Mouse (Mus musculus) frontal cortex, adult 2 months (tissue): ENCODE measurements around the gene Cryab. TPM values are rescaled to one million over a fixed set of nuclear protein-coding genes. Genes with fewer than 3 reads are reported as not detected.

Experiments used
- DNase-seq, 2 experiments: peaks; one replicate each; pipeline ENCODE4 v3.0.0; 2022; ENCODE audit warnings: low spot score in 1 of 2; ENCODE audit errors: extremely low spot score in 1 of 2
- polyA plus RNA-seq: library from polyadenylated mRNA; depleted of rRNA; stranded (reverse); fragments of >200 nt; gene quantifications from 2 replicates; pipeline ENCODE4 v1.2.3, GENCODE M21; 2012; rRNA removed

Gene Cryab
- 141 and 186 TPM in 2 replicates for polyA plus RNA-seq

GRCm38 (mm10) chr9:50751323-50751722 is at the start of gene Cryab:
TSS of gene Cryab (plus strand) at chr9:50751325.
- no peak for DNase-seq

- DNase-seq = no peak
Measured at GRCm38 (mm10) chr9:50704907-50705306, 46.2 kb upstream of the Cryab start.

GRCm38 (mm10) chr9:50709108-50709507 is 42.0 kb upstream of the Cryab start:
- DNase-seq = peak in 1 of 2 experiments; percentile 34

- DNase-seq = no peak
Measured at GRCm38 (mm10) chr9:50711337-50711736, 39.8 kb upstream of the Cryab start.

GRCm38 (mm10) chr9:50714188-50714587 is 36.9 kb upstream of the Cryab start:
- DNase-seq = no peak

GRCm38 (mm10) chr9:50718878-50719277 is 32.2 kb upstream of the Cryab start:
- DNase-seq = no peak

GRCm38 (mm10) chr9:50721061-50721460 is 30.1 kb upstream of the Cryab start:
- no peak for DNase-seq

GRCm38 (mm10) chr9:50722451-50722911 is 28.6 kb upstream of the Cryab start:
- no peak for DNase-seq

- peak in 1 of 2 experiments; percentile 67 for DNase-seq
Measured at GRCm38 (mm10) chr9:50723406-50723805, 27.7 kb upstream of the Cryab start.

GRCm38 (mm10) chr9:50724147-50724546 is 27.0 kb upstream of the Cryab start:
- DNase-seq = no peak

- no peak for DNase-seq
Measured at GRCm38 (mm10) chr9:50724661-50725330, 26.3 kb upstream of the Cryab start.

- no peak for DNase-seq
Measured at GRCm38 (mm10) chr9:50725921-50726590, 25.1 kb upstream of the Cryab start.

- DNase-seq = peak; percentile 41 to 85
Measured at GRCm38 (mm10) chr9:50727171-50727924, 23.8 kb upstream of the Cryab start.

GRCm38 (mm10) chr9:50727925-50728651 is 23.0 kb upstream of the Cryab start:
- DNase-seq = peak; percentile 77 to 91

GRCm38 (mm10) chr9:50729600-50729999 is 21.5 kb upstream of the Cryab start:
- DNase-seq = no peak

GRCm38 (mm10) chr9:50732560-50732959 is 18.6 kb upstream of the Cryab start:
- no peak for DNase-seq

- peak in 1 of 2 experiments; percentile 71 for DNase-seq
Measured at GRCm38 (mm10) chr9:50734989-50735388, 16.1 kb upstream of the Cryab start.

GRCm38 (mm10) chr9:50738914-50739870 is 11.9 kb upstream of the Cryab start, which contains the start of gene Dixdc1:
TSS of gene Dixdc1 (minus strand) at chr9:50739517.
- peak; percentile 79 to 91 for DNase-seq
